Mouse (Mus musculus) WW6 (cell line): ENCODE measurements around the gene Pef1.

Source experiments
- DNase-seq: peaks from one replicate; pipeline ENCODE4 v3.0.0-alpha.2; 2013; ENCODE audit warnings: low read depth, low spot score

Gene Pef1

GRCm38 (mm10) chr4:130174335-130175031, 72.1 kb downstream of the Pef1 start:
- no peak for DNase-seq

GRCm38 (mm10) chr4:130175072-130175711, 72.8 kb downstream of the Pef1 start, which contains the start of gene Tinagl1:
Gene Tinagl1, minus strand, starts transcription at chr4:130175122.
- no peak for DNase-seq

GRCm38 (mm10) chr4:130176156-130176720, 73.9 kb downstream of the Pef1 start:
- no peak for DNase-seq

GRCm38 (mm10) chr4:130177087-130177486, 74.7 kb downstream of the Pef1 start:
- DNase-seq, result no peak

- DNase-seq, result no peak
Measured at GRCm38 (mm10) chr4:130177536-130177935, 75.2 kb downstream of the Pef1 start.
